Mouse (Mus musculus) pancreas, adult 10 weeks (tissue): ENCODE measurements around the gene Ccdc77. TPM values are rescaled to one million over a fixed set of nuclear protein-coding genes. Genes with fewer than 3 reads are reported as not detected.

Experiments used
- polyA plus RNA-seq: library from polyadenylated mRNA; stranded (reverse); fragments of 350-450 nt; fragmentation: Illumina TruSeq; extraction: RNeasy Lipid Tissue Mini Kit (QIAGEN cat#74804); gene quantifications from one replicate; pipeline ENCODE4 v1.2.3, GENCODE M21; 2015; ENCODE audit warnings: low read depth, low replicate concordance; ENCODE audit not compliant: insufficient read depth

The Ccdc77 gene
- polyA plus RNA-seq: 2.4 TPM

GRCm38 (mm10) chr6:120363688-120364522, at the start of gene Ccdc77, which contains the start of gene Kdm5a:
Gene Ccdc77 (minus strand): TSS chr6:120364374.
Gene Kdm5a (plus strand): TSS chr6:120364124.

GRCm38 (mm10) chr6:120294056-120294784, 70.0 kb downstream of the Ccdc77 start, which contains the start of the genes D330020A13Rik and B4galnt3:
Gene D330020A13Rik (plus strand): TSS chr6:120294364.
Gene B4galnt3 (minus strand): TSS chr6:120294559.

Other genes starting within 250 kb of the Ccdc77 start
- gene D330020A13Rik, start 70.0 kb downstream of the Ccdc77 start, polyA plus RNA-seq: not detected
- not detected for gene B4galnt3, start 69.8 kb downstream of the Ccdc77 start, polyA plus RNA-seq
- 4.5 TPM for gene Kdm5a, start 250 bp downstream of the Ccdc77 start, polyA plus RNA-seq
- 2.4 TPM for gene Il17ra, start 98.9 kb upstream of the Ccdc77 start, polyA plus RNA-seq
- not detected for gene Tmem121b, start 129.4 kb upstream of the Ccdc77 start, polyA plus RNA-seq
- 7.7 TPM for gene Hdhd5, start 166.9 kb upstream of the Ccdc77 start, polyA plus RNA-seq